Mouse (Mus musculus) ES-E14 (cell line): ENCODE data around the gene Usp50.

Source experiments
- CHD2 ChIP-seq: IDR thresholded peaks from 2 replicates; pipeline ENCODE4 v1.6.1; 2014; ENCODE audit warnings: mild to moderate bottlenecking, low read depth, low read length, inconsistent platforms
- MAFK ChIP-seq: IDR thresholded peaks from 2 replicates; pipeline ENCODE4 v1.6.1; 2014; ENCODE audit warnings: mild to moderate bottlenecking, low read depth, low read length, inconsistent platforms; ENCODE audit not compliant: insufficient read depth

- no peak for TF ChIP-seq CHD2
- no peak for TF ChIP-seq MAFK
These were observed 108.7 kb downstream of the Usp50 start for GRCm38 (mm10) chr2:126674441-126675168.
